Mouse (Mus musculus) layer of hippocampus, adult 2 months (tissue): ENCODE data around the gene Glis1. TPM values are rescaled to one million over a fixed set of nuclear protein-coding genes. Genes with fewer than 3 reads are reported as not detected.
A peak's percentile ranks its signal among the peaks of the same experiment; 100 is the strongest.

Source experiments
- DNase-seq, 2 experiments: peaks; one replicate each; pipeline ENCODE4 v3.0.0; 2022; ENCODE audit warnings: low spot score in 2 of 2
- H3K27ac ChIP-seq: fragments of 200-600 bp; 2 replicates; pipeline ENCODE4 v1.8.1; 2022
- H3K4me3 ChIP-seq: fragments of 200-600 bp; 2 replicates; pipeline ENCODE4 v1.8.1; 2022; ENCODE audit warnings: mild to moderate bottlenecking
- CTCF ChIP-seq: fragments of 200-600 bp; conservative IDR thresholded peaks from 2 replicates; pipeline ENCODE4 v1.8.1; 2022; ENCODE audit warnings: antibody characterized with exemption, mild to moderate bottlenecking, moderate library complexity
- total RNA-seq, 2 experiments: library from RNA; stranded (reverse); gene quantifications; 2 replicates each; pipeline ENCODE4 v1.2.3; 2021

Glis1 gene
- total RNA-seq, 2 experiments from 2014 or later, result 0.64 to 2.5 TPM

- no peak; the same call in 1 of the 2 replicates for TF ChIP-seq CTCF
- H3K27ac ChIP-seq, result no peak overlapping the region
- H3K4me3 ChIP-seq, result peak overlapping the region; percentile 65
- no peak for DNase-seq
Measured at GRCm38 (mm10) chr4:107435238-107435946, 1.0 kb downstream of the Glis1 start.

GRCm38 (mm10) chr4:107436476-107436875, 2.1 kb downstream of the Glis1 start:
- no peak for TF ChIP-seq CTCF
- no peak overlapping the region for H3K27ac ChIP-seq
- no peak for DNase-seq

GRCm38 (mm10) chr4:107438741-107439140, 4.3 kb downstream of the Glis1 start:
- no peak for TF ChIP-seq CTCF
- no peak for DNase-seq
- H3K4me3 ChIP-seq, result no peak overlapping the region
- no peak overlapping the region for H3K27ac ChIP-seq

More at GRCm38 (mm10) chr4:107436476-107436875, 2.1 kb downstream of the Glis1 start:
- no peak overlapping the region for H3K4me3 ChIP-seq

- H3K4me3 ChIP-seq, result peak overlapping the region; percentile 24; the same call in 1 of the 2 replicates
- no peak for TF ChIP-seq CTCF
- no peak for DNase-seq
- no peak overlapping the region for H3K27ac ChIP-seq
Measured at GRCm38 (mm10) chr4:107440306-107440705, 5.9 kb downstream of the Glis1 start.

- no peak overlapping the region for H3K4me3 ChIP-seq
- TF ChIP-seq CTCF, result no peak
- no peak overlapping the region for H3K27ac ChIP-seq
- DNase-seq, result no peak
Measured at GRCm38 (mm10) chr4:107442288-107442687, 7.9 kb downstream of the Glis1 start.

GRCm38 (mm10) chr4:107442891-107443483, 8.6 kb downstream of the Glis1 start:
- DNase-seq, result no peak
- Histone ChIP-seq H3K4me3 (no peak overlapping the region), H3K27ac (no peak overlapping the region)
- no peak for TF ChIP-seq CTCF

GRCm38 (mm10) chr4:107443621-107444020, 9.2 kb downstream of the Glis1 start:
- no peak overlapping the region for H3K27ac ChIP-seq
- DNase-seq, result no peak
- TF ChIP-seq CTCF, result no peak
- H3K4me3 ChIP-seq, result no peak overlapping the region

- Histone ChIP-seq H3K27ac (no peak overlapping the region), H3K4me3 (no peak overlapping the region)
- peak; percentile 71 for TF ChIP-seq CTCF
- DNase-seq, result no peak
Measured at GRCm38 (mm10) chr4:107448481-107448880, 14.1 kb downstream of the Glis1 start.

GRCm38 (mm10) chr4:107449519-107449918, 15.1 kb downstream of the Glis1 start:
- Histone ChIP-seq H3K27ac (no peak overlapping the region), H3K4me3 (no peak overlapping the region)
- DNase-seq, result no peak
- TF ChIP-seq CTCF, result no peak

- no peak overlapping the region for H3K27ac ChIP-seq
- no peak for TF ChIP-seq CTCF
- no peak for DNase-seq
- no peak overlapping the region for H3K4me3 ChIP-seq
Measured at GRCm38 (mm10) chr4:107452266-107453015, 18.1 kb downstream of the Glis1 start.

GRCm38 (mm10) chr4:107453141-107453984, 19.0 kb downstream of the Glis1 start:
- DNase-seq, result peak; percentile 66 to 90
- Histone ChIP-seq H3K27ac (no peak overlapping the region), H3K4me3 (no peak overlapping the region)
- peak; percentile 94 for TF ChIP-seq CTCF

- TF ChIP-seq CTCF, result no peak
- H3K27ac ChIP-seq, result no peak overlapping the region
- DNase-seq, result no peak
- no peak overlapping the region for H3K4me3 ChIP-seq
Measured at GRCm38 (mm10) chr4:107457602-107458001, 23.2 kb downstream of the Glis1 start.

- Histone ChIP-seq H3K27ac (no peak overlapping the region), H3K4me3 (no peak overlapping the region)
- TF ChIP-seq CTCF, result no peak
- no peak for DNase-seq
Measured at GRCm38 (mm10) chr4:107458907-107459306, 24.5 kb downstream of the Glis1 start.
